In the genomic region with DNA sequence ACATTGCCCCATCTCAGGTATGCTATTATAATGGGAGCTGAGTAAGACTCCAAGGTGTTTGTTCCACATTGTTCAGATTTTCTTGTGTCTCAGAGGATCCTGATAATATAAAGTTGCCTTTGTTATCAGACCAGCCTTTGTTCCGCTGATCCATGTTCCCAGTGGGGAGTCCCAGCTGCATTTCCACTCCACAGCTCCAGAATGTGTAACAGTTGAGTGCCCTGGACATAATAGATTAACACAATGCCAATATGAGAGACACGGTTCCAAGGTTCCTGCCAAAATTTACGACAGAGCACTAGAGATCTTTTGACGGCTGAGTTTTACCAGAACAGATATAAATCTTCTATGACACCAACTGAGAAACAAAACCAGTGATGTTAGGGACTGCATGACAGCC, we compare ENCODE assay signal across 14 mouse cellular contexts.
DNase-seq lines count a peak whose midpoint lies in the region; ATAC-seq and TF ChIP-seq lines count a peak whose summit lies in the region.
"Had no signal": no experiment of that assay in that cellular context is flagged by ENCODE, and none has a peak within 500 bp of the region (broad histone marks: within the 10 kb centered on the region; RNA-seq: fewer than 3 reads in every experiment).

No protein-coding gene starts in this region.

- H3K9me3 ChIP-seq in forebrain, embryonic 10.5 days: no peaks in the 10 kb centered on the region
- H3K9me3 ChIP-seq in forebrain, embryonic 14.5 days (replicated peaks; ENCODE audit: control insufficient read depth, low read length): no peaks in the 10 kb centered on the region
- no peaks in the 10 kb centered on the region for H3K9me3 ChIP-seq in hindbrain, embryonic 16.5 days (ENCODE audit: control insufficient read depth, low read length)
- no peaks in the 10 kb centered on the region for H3K9me3 ChIP-seq in neural tube, embryonic 15.5 days (replicated peaks)
- H3K9me3 ChIP-seq in stomach, postnatal 0 days (ENCODE audit: control insufficient read depth, low read length): no peaks in the 10 kb centered on the region
- H3K9me3 ChIP-seq: embryonic facial prominence, embryonic 13.5 days had no signal

- H3K27me3 ChIP-seq in forebrain, embryonic 10.5 days (ENCODE audit: poor library complexity, severe bottlenecking): no peaks in the 10 kb centered on the region
- no peaks in the 10 kb centered on the region for H3K27me3 ChIP-seq in forebrain, embryonic 14.5 days (replicated peaks; ENCODE audit: control insufficient read depth, insufficient read depth, low read length)
- H3K27me3 ChIP-seq in hindbrain, embryonic 16.5 days (replicated peaks; ENCODE audit: control insufficient read depth, insufficient read depth, low read length): no peaks in the 10 kb centered on the region
- no peaks in the 10 kb centered on the region for H3K27me3 ChIP-seq in neural tube, embryonic 15.5 days (replicated peaks)
- H3K27me3 ChIP-seq in stomach, postnatal 0 days (ENCODE audit: control insufficient read depth, insufficient read depth, low read length): no peaks in the 10 kb centered on the region
- H3K27me3 ChIP-seq: embryonic facial prominence, embryonic 13.5 days had no signal

- no peak for TF ChIP-seq EP300 in stomach, postnatal 0 days (optimal IDR thresholded peaks at IDR 0.05)

- no peak for ATAC-seq in forebrain, embryonic 14.5 days
- ATAC-seq in hindbrain, embryonic 16.5 days: peak; percentile 61; the same call in 1 of the 2 replicates
- ATAC-seq in neural tube, embryonic 15.5 days (ENCODE audit: low FRiP score): peak; percentile 71; the same call in 1 of the 2 replicates
- no peak for ATAC-seq in stomach, postnatal 0 days (ENCODE audit: low FRiP score, low TSS enrichment)
- ATAC-seq: intestine, postnatal 0 days had no signal

- H3K36me3 ChIP-seq in forebrain, embryonic 10.5 days (replicated peaks): no peaks in the 10 kb centered on the region
- H3K36me3 ChIP-seq in forebrain, embryonic 14.5 days (ENCODE audit: control insufficient read depth, insufficient read depth, low read length): no peaks in the 10 kb centered on the region
- no peaks in the 10 kb centered on the region for H3K36me3 ChIP-seq in hindbrain, embryonic 16.5 days (ENCODE audit: control insufficient read depth, insufficient read depth, low read length)
- H3K36me3 ChIP-seq in neural tube, embryonic 15.5 days: no peaks in the 10 kb centered on the region
- no peaks in the 10 kb centered on the region for H3K36me3 ChIP-seq in stomach, postnatal 0 days (ENCODE audit: control insufficient read depth, insufficient read depth, low read length)
- H3K36me3 ChIP-seq: embryonic facial prominence, embryonic 13.5 days had no signal

- 0 out of 2 replicates have a peak overlapping the region, but pooled peaks have one; percentile 30 for H3K27ac ChIP-seq in forebrain, embryonic 10.5 days
- H3K27ac ChIP-seq in forebrain, embryonic 14.5 days (ENCODE audit: low read depth, low read length): no peak overlapping the region
- H3K27ac ChIP-seq in hindbrain, embryonic 16.5 days (ENCODE audit: low read depth, low read length): no peak overlapping the region
- H3K27ac ChIP-seq in neural tube, embryonic 15.5 days (replicated peaks): no peak overlapping the region
- H3K27ac ChIP-seq in stomach, postnatal 0 days (replicated peaks): no peak overlapping the region
- H3K27ac ChIP-seq: embryonic facial prominence, embryonic 13.5 days had no signal

- H3K4me3 ChIP-seq in forebrain, embryonic 10.5 days: no peak overlapping the region
- H3K4me3 ChIP-seq in forebrain, embryonic 14.5 days (ENCODE audit: low read depth, low read length): no peak overlapping the region
- no peak overlapping the region for H3K4me3 ChIP-seq in hindbrain, embryonic 16.5 days (ENCODE audit: low read length)
- H3K4me3 ChIP-seq in neural tube, embryonic 15.5 days (replicated peaks): no peak overlapping the region
- H3K4me3 ChIP-seq in stomach, postnatal 0 days (ENCODE audit: low read depth, low read length): no peak overlapping the region
- H3K4me3 ChIP-seq: embryonic facial prominence, embryonic 13.5 days had no signal

- peaks cover 9% of the 10 kb centered on the region for H3K4me1 ChIP-seq in forebrain, embryonic 10.5 days
- H3K4me1 ChIP-seq in forebrain, embryonic 14.5 days (ENCODE audit: control insufficient read depth, insufficient read depth, low read length): no peaks in the 10 kb centered on the region; the same call in 1 of the 2 replicates
- no peaks in the 10 kb centered on the region for H3K4me1 ChIP-seq in hindbrain, embryonic 16.5 days (ENCODE audit: control insufficient read depth, insufficient read depth, low read depth, low read length)
- H3K4me1 ChIP-seq in neural tube, embryonic 15.5 days: peaks cover 4% of the 10 kb centered on the region; the same call in 1 of the 2 replicates
- no peaks in the 10 kb centered on the region for H3K4me1 ChIP-seq in stomach, postnatal 0 days (replicated peaks; ENCODE audit: control insufficient read depth, insufficient read depth)
- H3K4me1 ChIP-seq: embryonic facial prominence, embryonic 13.5 days had no signal

- no peak for TF ChIP-seq CTCF in stomach, postnatal 0 days (IDR thresholded peaks at IDR 0.05; ENCODE audit: low read depth)

- DNase-seq in forebrain, embryonic 10.5 days (ENCODE audit: extremely low spot score, low spot score): no peak
- DNase-seq in forebrain, embryonic 14.5 days (ENCODE audit: low spot score): no peak
- peak; percentile 22 for DNase-seq in ZHBTc4 (ENCODE audit: low read depth, low spot score)
- no peak for DNase-seq in heart, postnatal 4 days
- DNase-seq in stomach, postnatal 0 days (ENCODE audit: low spot score): no peak
- DNase-seq: gastrocnemius, postnatal 25 days; heart, postnatal 36 days; kidney, postnatal 10 days; lung, postnatal 36 days had no signal

- no peak overlapping the region for H3K4me2 ChIP-seq in forebrain, embryonic 14.5 days (ENCODE audit: low read length)
- H3K4me2 ChIP-seq in hindbrain, embryonic 16.5 days (ENCODE audit: low read length): no peak overlapping the region
- no peak overlapping the region for H3K4me2 ChIP-seq in neural tube, embryonic 15.5 days
- no peak overlapping the region for H3K4me2 ChIP-seq in stomach, postnatal 0 days (replicated peaks; ENCODE audit: low read depth)
- H3K4me2 ChIP-seq: embryonic facial prominence, embryonic 13.5 days; heart, embryonic 11.5 days had no signal

- WGBS in forebrain, embryonic 10.5 days: 53% methylated on average over 4 of the region's 4 CpGs
- WGBS in forebrain, embryonic 14.5 days: 29% methylated on average over 4 of the region's 4 CpGs
- 26% methylated on average over 4 of the region's 4 CpGs for WGBS in hindbrain, embryonic 16.5 days
- WGBS in neural tube, embryonic 15.5 days: 21% methylated on average over 4 of the region's 4 CpGs
- 69% methylated on average over 4 of the region's 4 CpGs for WGBS in stomach, postnatal 0 days

- no peak overlapping the region for H3K9ac ChIP-seq in forebrain, embryonic 14.5 days (ENCODE audit: low read length)
- no peak overlapping the region for H3K9ac ChIP-seq in hindbrain, embryonic 16.5 days (ENCODE audit: low read depth, low read length)
- H3K9ac ChIP-seq in neural tube, embryonic 15.5 days (replicated peaks): no peak overlapping the region
- no peak overlapping the region for H3K9ac ChIP-seq in stomach, postnatal 0 days (ENCODE audit: low read length)
- H3K9ac ChIP-seq: embryonic facial prominence, embryonic 13.5 days had no signal

Comparison
In these comparisons a context has a peak if more than half of its experiments do, and no peak if none do; other contexts are left out.
1. ATAC-seq: peak in hindbrain, embryonic 16.5 days (single experiment) and neural tube, embryonic 15.5 days (single experiment); none in forebrain, embryonic 14.5 days (single experiment) and stomach, postnatal 0 days (single experiment).